Mouse (Mus musculus) heart, adult 2 months (tissue): ENCODE results near the gene Pam.

Experiments
- CTCF ChIP-seq: fragments of 200-600 bp; IDR thresholded peaks from 2 replicates; pipeline ENCODE4 v1.8.1; 2022; ENCODE audit warnings: antibody characterized with exemption, mild to moderate bottlenecking, moderate library complexity
- EP300 ChIP-seq: fragments of 200-500 bp; IDR thresholded peaks from 2 replicates; pipeline ENCODE4 v1.6.1; 2011; ENCODE audit warnings: low read depth, low read length, control low read depth; ENCODE audit not compliant: insufficient read depth

DNA sequence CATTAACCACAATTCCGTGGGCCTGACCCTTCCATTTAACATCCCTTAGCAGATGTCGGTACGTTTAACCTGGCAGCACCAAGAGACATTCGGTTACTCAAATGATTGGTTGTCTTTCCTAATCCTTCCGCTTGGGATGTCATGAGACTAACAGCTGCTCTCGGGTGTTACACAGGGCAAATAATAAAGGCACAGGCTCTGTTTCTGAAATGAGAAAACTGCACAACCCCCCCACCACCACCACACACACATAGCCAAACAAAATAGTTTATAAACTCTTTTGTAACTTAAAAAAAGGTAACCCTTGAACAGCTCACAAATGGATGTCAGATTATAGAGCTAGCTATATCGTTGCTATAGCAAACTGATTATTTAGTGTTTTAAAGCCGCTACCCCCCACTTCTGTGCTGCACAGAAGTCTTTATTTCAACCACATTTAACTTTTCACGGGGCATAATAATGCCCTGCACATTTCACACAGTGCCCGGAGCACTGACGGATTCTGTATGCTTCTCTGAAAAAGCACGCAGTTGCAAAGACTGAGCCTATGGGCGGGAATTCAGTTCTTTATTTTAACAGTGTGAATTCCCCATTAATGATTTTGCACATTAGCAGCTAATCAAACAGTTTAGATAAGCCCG is 246.7 kb downstream of the Pam start:
- TF ChIP-seq CTCF (no peak), EP300 (no peak)
